Mouse (Mus musculus) heart, postnatal 0 days (tissue): ENCODE results near the gene Tex50. TPM values are rescaled to one million over a fixed set of nuclear protein-coding genes. Genes with fewer than 3 reads are reported as not detected.
A peak's percentile ranks its signal among the peaks of the same experiment; 100 is the strongest.
"Not testable (repeated sequence)": the region's sequence is repeated elsewhere in the genome, so short reads cannot be mapped to it uniquely, and the experiment has no call there.

Experiments used
- ATAC-seq: fragments of 200-750 bp; cut with Nextera tagmentation; 2 replicates; pipeline ENCODE4 v1.8.0; 2017; ENCODE audit warnings: low read depth, moderate number of reproducible peaks, moderate library complexity; ENCODE audit not compliant: insufficient read depth
- DNase-seq: peaks from one replicate; pipeline ENCODE4 v3.0.0-alpha.2; 2016; ENCODE audit warnings: low spot score
- H3K27ac ChIP-seq: fragments of 300-500 bp; sonication (generic); 2 replicates; pipeline ENCODE4 v1.5.1; 2014; ENCODE audit warnings: low read depth, mild to moderate bottlenecking
- H3K27me3 ChIP-seq: fragments of 300-500 bp; sonication (generic); 2 replicates; pipeline ENCODE4 v1.6.1; 2014; ENCODE audit warnings: low read length, mixed read lengths; ENCODE audit not compliant: control insufficient read depth, insufficient read depth
- H3K36me3 ChIP-seq: fragments of 300-500 bp; sonication (generic); replicated peaks from 2 replicates; pipeline ENCODE4 v1.6.1; 2014; ENCODE audit warnings: low read length, mixed read lengths; ENCODE audit not compliant: control insufficient read depth, insufficient read depth
- H3K4me1 ChIP-seq: fragments of 300-500 bp; sonication (generic); 2 replicates; pipeline ENCODE4 v1.6.1; 2014; ENCODE audit warnings: antibody characterized with exemption; ENCODE audit not compliant: control insufficient read depth, insufficient read depth
- H3K4me2 ChIP-seq: fragments of 300-500 bp; sonication (generic); 2 replicates; pipeline ENCODE4 v1.6.1; 2014; ENCODE audit warnings: low read depth, mild to moderate bottlenecking, low read length, moderate library complexity
- H3K4me3 ChIP-seq: fragments of 300-500 bp; sonication (generic); 2 replicates; pipeline ENCODE4 v1.5.1; 2014; ENCODE audit warnings: low read depth, low read length
- H3K9ac ChIP-seq: fragments of 300-500 bp; sonication (generic); replicated peaks from 2 replicates; pipeline ENCODE4 v1.6.1; 2014; ENCODE audit warnings: low read depth, low read length, mixed read lengths
- H3K9me3 ChIP-seq: fragments of 300-500 bp; sonication (generic); replicated peaks from 2 replicates; pipeline ENCODE4 v1.6.1; 2016; ENCODE audit warnings: low read length; ENCODE audit not compliant: control insufficient read depth
- CTCF ChIP-seq: IDR thresholded peaks from 2 replicates; pipeline ENCODE4 v1.5.1; 2016; ENCODE audit warnings: antibody characterized with exemption, control low read depth, low read depth
- EP300 ChIP-seq: IDR thresholded peaks from 2 replicates; pipeline ENCODE4 v1.6.1; 2016; ENCODE audit warnings: antibody characterized with exemption, low read depth
- WGBS: fragments of 180-500 bp; shearing (Covaris S2); extraction: QIAGEN DNeasy Blood & Tissue Kit; methylation state at CpG from one replicate; pipeline ENCODE4 v1.1.7; 2014; 5-methylcytosine and 5-hydroxymethylcytosine counted together
- polyA plus RNA-seq: library from polyadenylated mRNA; unstranded; fragments of >200 nt; fragmentation: Nextera tagmentation; extraction: Ambion mirVana; gene quantifications from 2 replicates; pipeline ENCODE4 v1.2.1, GENCODE M21; 2015
- total RNA-seq: library from RNA; depleted of rRNA; stranded (reverse); fragments of >200 nt; gene quantifications from 2 replicates; pipeline ENCODE4 v1.2.3, GENCODE M21; 2014; ENCODE audit warnings: low replicate concordance; rRNA removed

Tex50 gene
- not detected in 2 replicates for total RNA-seq
- not detected in 2 replicates for polyA plus RNA-seq

- ATAC-seq: no peak
- Histone ChIP-seq H3K27ac (no peak within 1 kb of the TSS), H3K36me3 (no peaks in the 10 kb centered on the region), H3K9me3 (no peaks in the 10 kb centered on the region), H3K4me1 (no peaks in the 10 kb centered on the region), H3K9ac (no peak within 1 kb of the TSS), H3K4me2 (no peak within 1 kb of the TSS), H3K27me3 (no peaks in the 10 kb centered on the region), H3K4me3 (no peak within 1 kb of the TSS)
- WGBS: 87% methylated on average over 3 of the region's 3 CpGs
- DNase-seq: no peak
- TF ChIP-seq CTCF (no peak), EP300 (no peak)
Observed at GRCm38 (mm10) chr1:161159214-161159613, at the start of gene Tex50. Gene Tex50 (minus strand): TSS chr1:161159314.

DNA sequence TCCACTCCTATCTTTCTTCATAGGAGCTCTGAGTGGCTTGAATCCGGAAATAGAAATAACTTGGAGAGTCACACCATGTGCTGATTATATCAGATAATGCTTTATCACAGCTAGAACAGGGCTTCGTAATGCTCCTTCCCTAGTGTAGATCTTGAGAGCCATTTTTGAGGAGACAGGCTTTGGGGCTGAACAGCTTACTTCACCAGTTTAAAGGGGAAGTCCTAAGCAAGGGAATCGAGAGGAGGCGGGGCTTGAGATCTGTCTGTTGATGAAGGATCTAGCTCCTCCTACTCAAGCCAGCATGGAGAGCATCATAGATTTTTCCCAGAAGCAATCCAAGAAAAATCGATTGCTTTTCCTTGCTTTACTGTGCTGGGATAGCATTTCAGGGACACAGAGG is 40.7 kb upstream of the Tex50 start:
- WGBS: 57% methylated on average over 5 of the region's 5 CpGs
- Histone ChIP-seq H3K4me2 (no peak overlapping the region), H3K9ac (no peak overlapping the region), H3K27me3 (no peaks in the 10 kb centered on the region), H3K4me3 (no peak overlapping the region), H3K27ac (no peak overlapping the region), H3K36me3 (no peaks in the 10 kb centered on the region), H3K9me3 (no peaks in the 10 kb centered on the region), H3K4me1 (no peaks in the 10 kb centered on the region)
- no peak for TF ChIP-seq EP300
- no peak for TF ChIP-seq CTCF
- ATAC-seq (no peak), DNase-seq (no peak)

DNA sequence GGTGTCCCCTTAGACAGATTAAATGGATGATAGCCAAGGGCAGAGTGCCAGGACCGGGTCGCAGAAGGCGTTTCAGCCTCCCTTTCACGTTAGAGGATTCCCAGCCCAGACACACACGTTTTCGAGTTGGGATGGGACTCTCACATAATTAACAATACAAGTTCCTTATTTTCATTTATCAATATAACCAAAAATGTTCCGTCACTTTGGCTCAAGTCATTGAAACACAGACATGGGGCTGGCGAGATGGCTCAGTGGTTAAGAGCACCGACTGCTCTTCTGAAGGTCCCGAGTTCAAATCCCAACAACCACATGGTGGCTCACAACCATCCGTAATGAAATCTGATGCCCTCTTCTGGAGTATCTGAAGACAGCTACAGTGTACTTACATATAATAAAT is 37.2 kb upstream of the Tex50 start:
- H3K9me3 ChIP-seq, H3K4me1 ChIP-seq, H3K27me3 ChIP-seq, ATAC-seq, H3K9ac ChIP-seq, H3K36me3 ChIP-seq, H3K27ac ChIP-seq, DNase-seq: not testable (repeated sequence)
- 42% methylated on average over 11 of the region's 11 CpGs for WGBS
- Histone ChIP-seq H3K4me3 (peak overlapping the region; percentile 57), H3K4me2 (peak overlapping the region; percentile 67)

DNA sequence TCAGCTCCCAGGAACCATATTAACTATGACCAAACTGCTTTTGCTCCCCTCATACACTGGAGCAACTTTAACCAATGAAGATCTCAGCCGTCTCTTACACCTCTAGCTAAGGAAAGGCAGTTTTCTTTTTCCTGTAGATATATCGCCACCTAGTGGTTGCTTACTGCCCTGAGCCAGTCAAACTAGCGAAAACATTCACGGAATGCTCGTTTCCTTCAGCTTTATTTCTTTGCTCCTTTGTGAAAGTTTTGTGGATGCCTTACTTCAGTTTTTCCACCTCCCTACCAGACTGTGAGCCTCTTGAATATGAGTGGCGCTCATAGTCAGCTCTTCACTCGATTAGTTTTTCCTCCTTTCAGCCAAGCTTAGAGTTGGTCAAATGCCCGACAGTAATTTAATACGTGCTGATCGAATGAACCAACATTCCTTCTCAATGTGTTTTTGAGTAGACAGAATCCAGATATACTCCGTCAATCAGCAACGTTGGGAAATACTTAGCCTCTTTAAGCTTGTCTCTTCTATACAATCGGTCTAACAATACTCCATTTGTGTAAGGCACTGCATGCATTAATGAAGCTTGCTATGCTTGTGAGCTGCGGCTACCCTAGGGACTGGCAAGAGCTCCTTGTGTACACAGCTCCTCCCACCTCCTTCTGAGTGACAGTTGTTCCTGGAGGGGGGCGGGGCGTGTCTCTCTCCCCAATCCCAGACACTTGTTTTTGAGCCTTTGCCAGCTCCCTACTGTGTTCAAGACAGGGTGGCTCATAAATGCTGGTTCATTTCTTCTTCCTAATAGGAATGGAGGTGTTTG is 36.6 kb upstream of the Tex50 start:
- no peaks in the 10 kb centered on the region for H3K36me3 ChIP-seq
- DNase-seq (peak; percentile 92), ATAC-seq (peak; percentile 99)
- WGBS: under 1% methylated on average over 16 of the region's 16 CpGs
- TF ChIP-seq EP300: no peak
- TF ChIP-seq CTCF: peak; percentile 83
- H3K9me3 ChIP-seq: no peaks in the 10 kb centered on the region
- H3K27ac ChIP-seq: peak overlapping the region; percentile 59
- no peaks in the 10 kb centered on the region for H3K27me3 ChIP-seq
- H3K4me2 ChIP-seq: peak overlapping the region; percentile 67
- H3K4me1 ChIP-seq: no peaks in the 10 kb centered on the region
- H3K9ac ChIP-seq: 0 out of 2 replicates have a peak overlapping the region, but pooled peaks have one; percentile 27
- H3K4me3 ChIP-seq: peak overlapping the region; percentile 57

- ATAC-seq (no peak), DNase-seq (no peak)
- Histone ChIP-seq H3K36me3 (no peaks in the 10 kb centered on the region), H3K4me1 (no peaks in the 10 kb centered on the region), H3K27me3 (no peaks in the 10 kb centered on the region), H3K9me3 (0 out of 2 replicates have a peak, but pooled peaks cover 4% of the 10 kb centered on the region), H3K9ac (no peak overlapping the region), H3K4me2 (no peak overlapping the region), H3K4me3 (no peak overlapping the region), H3K27ac (no peak overlapping the region)
- WGBS: 69% methylated on average over 9 of the region's 9 CpGs
- no peak for TF ChIP-seq EP300
- no peak for TF ChIP-seq CTCF
Observed at GRCm38 (mm10) chr1:161190253-161190910, 31.3 kb upstream of the Tex50 start.
